Mouse (Mus musculus) forebrain, embryonic 11.5 days (tissue): ENCODE data around the gene Cluh. TPM values are rescaled to one million over a fixed set of nuclear protein-coding genes. Genes with fewer than 3 reads are reported as not detected.

Experiments
- ATAC-seq: fragments of 200-750 bp; cut with Nextera tagmentation; replicated peaks from 2 replicates; pipeline ENCODE4 v1.8.0; 2017; ENCODE audit warnings: moderate TSS enrichment; ENCODE audit not compliant: low FRiP score
- DNase-seq: peaks from one replicate; pipeline ENCODE4 v3.0.0-alpha.2; 2017; ENCODE audit warnings: low spot score
- H3K27ac ChIP-seq: fragments of 300-500 bp; sonication (generic); 2 replicates; pipeline ENCODE4 v1.5.1; 2014; ENCODE audit warnings: low read depth, low read length
- H3K27me3 ChIP-seq: fragments of 300-500 bp; sonication (generic); 2 replicates; pipeline ENCODE4 v1.6.1; 2014; ENCODE audit warnings: mild to moderate bottlenecking, low read length, mixed read lengths; ENCODE audit not compliant: control insufficient read depth, insufficient read depth
- H3K36me3 ChIP-seq: fragments of 300-500 bp; sonication (generic); 2 replicates; pipeline ENCODE4 v1.6.1; 2014; ENCODE audit warnings: mild to moderate bottlenecking, low read length, moderate library complexity, mixed read lengths; ENCODE audit not compliant: control insufficient read depth, insufficient read depth
- H3K4me1 ChIP-seq: fragments of 300-500 bp; sonication (generic); replicated peaks from 2 replicates; pipeline ENCODE4 v1.6.1; 2014; ENCODE audit warnings: low read length, mixed read lengths; ENCODE audit not compliant: control insufficient read depth, insufficient read depth
- H3K4me2 ChIP-seq: fragments of 300-500 bp; sonication (generic); 2 replicates; pipeline ENCODE4 v1.6.1; 2014; ENCODE audit warnings: low read depth, mild to moderate bottlenecking, low read length, moderate library complexity, mixed read lengths; ENCODE audit not compliant: severe bottlenecking
- H3K4me3 ChIP-seq: fragments of 300-500 bp; sonication (generic); 2 replicates; pipeline ENCODE4 v1.5.1; 2014; ENCODE audit warnings: low read depth, low read length
- H3K9ac ChIP-seq: fragments of 300-500 bp; sonication (generic); 2 replicates; pipeline ENCODE4 v1.6.1; 2014; ENCODE audit warnings: low read length
- H3K9me3 ChIP-seq: fragments of 300-500 bp; sonication (generic); 2 replicates; pipeline ENCODE4 v1.6.1; 2016; ENCODE audit warnings: low read length, mixed read lengths; ENCODE audit not compliant: control insufficient read depth
- WGBS: fragments of 180-500 bp; shearing (Covaris S2); extraction: QIAGEN DNeasy Blood & Tissue Kit; methylation state at CpG from one replicate; pipeline ENCODE4 v1.1.7; 2014; 5-methylcytosine and 5-hydroxymethylcytosine counted together
- polyA plus RNA-seq: library from polyadenylated mRNA; unstranded; fragments of >200 nt; fragmentation: Nextera tagmentation; extraction: Ambion mirVana; gene quantifications from 2 replicates; pipeline ENCODE4 v1.2.1, GENCODE M21; 2014

The Cluh gene
- polyA plus RNA-seq, 1 experiment from 2014 or later = 21.9 TPM

DNA sequence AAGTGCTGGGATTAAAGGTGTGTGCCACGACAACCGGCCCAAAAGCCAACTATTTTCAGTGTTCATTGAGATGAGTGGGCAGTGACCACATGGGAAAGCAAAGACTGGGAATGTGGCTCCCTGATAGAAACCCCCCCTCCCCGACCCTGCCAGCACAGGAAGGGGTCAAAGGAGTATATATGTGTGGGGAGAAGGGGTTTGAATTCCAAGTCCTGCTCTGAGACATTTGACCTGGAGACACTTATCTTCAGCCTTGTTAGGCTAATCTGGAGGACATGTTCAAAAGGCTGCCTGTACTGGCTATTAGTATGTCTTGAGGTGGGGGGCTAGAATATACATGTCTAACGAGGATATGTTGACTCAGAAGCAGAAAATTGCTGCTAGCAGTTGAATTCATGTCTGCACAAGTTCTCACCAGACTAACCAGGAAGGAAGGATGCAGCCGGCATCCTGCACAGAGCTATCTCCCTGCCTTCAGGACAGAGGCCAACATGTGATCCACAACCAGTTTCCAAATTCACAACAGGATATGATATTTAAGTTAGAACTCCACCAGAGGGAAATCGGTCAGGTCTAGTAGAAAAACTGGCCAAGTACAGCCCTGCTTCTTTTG, 23.7 kb downstream of the Cluh start:
- Histone ChIP-seq H3K9me3 (no peaks in the 10 kb centered on the region), H3K27me3 (no peaks in the 10 kb centered on the region), H3K4me2 (no peak overlapping the region), H3K9ac (no peak overlapping the region), H3K36me3 (no peaks in the 10 kb centered on the region; the same call in 1 of the 2 replicates), H3K27ac (no peak overlapping the region), H3K4me3 (no peak overlapping the region), H3K4me1 (no peaks in the 10 kb centered on the region)
- DNase-seq (no peak), ATAC-seq (no peak)
- 89% methylated on average over 6 of the region's 6 CpGs for WGBS

DNA sequence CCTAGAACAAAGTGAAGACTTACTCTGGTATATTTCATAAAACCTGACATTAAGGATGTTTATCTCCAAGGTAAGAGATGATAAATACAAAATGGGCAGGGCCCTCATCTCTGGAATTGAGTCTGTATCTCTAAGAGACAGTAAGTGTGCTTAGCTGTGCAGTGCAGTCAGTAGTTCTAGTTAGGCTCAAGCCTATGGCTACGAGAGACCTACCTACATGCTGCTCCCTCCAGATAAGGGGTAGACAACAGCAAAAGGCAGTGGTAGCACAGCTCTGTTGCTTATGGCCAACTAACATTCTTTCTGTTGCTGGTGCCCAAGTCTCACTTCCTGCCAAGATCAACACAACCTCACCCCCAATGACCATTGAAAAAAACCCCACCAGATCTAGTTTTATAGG, 24.3 kb downstream of the Cluh start:
- DNase-seq = no peak
- no peak overlapping the region for H3K4me3 ChIP-seq
- H3K9ac ChIP-seq = no peak overlapping the region
- H3K27me3 ChIP-seq = no peaks in the 10 kb centered on the region
- H3K36me3 ChIP-seq = peaks cover 3% of the 10 kb centered on the region; the same call in 1 of the 2 replicates
- H3K9me3 ChIP-seq = no peaks in the 10 kb centered on the region
- no peaks in the 10 kb centered on the region for H3K4me1 ChIP-seq
- 83% methylated on average over 1 of the region's 1 CpGs for WGBS
- H3K4me2 ChIP-seq = no peak overlapping the region
- no peak for ATAC-seq
- H3K27ac ChIP-seq = no peak overlapping the region

GRCm38 (mm10) chr11:74674713-74675112, 25.4 kb downstream of the Cluh start:
- DNase-seq (no peak), ATAC-seq (no peak)
- Histone ChIP-seq H3K4me2 (no peak overlapping the region), H3K4me1 (no peaks in the 10 kb centered on the region), H3K9me3 (no peaks in the 10 kb centered on the region), H3K27ac (no peak overlapping the region), H3K9ac (no peak overlapping the region), H3K4me3 (no peak overlapping the region), H3K27me3 (no peaks in the 10 kb centered on the region), H3K36me3 (peaks cover 3% of the 10 kb centered on the region; the same call in 1 of the 2 replicates)
- 95% methylated on average over 8 of the region's 8 CpGs for WGBS

DNA sequence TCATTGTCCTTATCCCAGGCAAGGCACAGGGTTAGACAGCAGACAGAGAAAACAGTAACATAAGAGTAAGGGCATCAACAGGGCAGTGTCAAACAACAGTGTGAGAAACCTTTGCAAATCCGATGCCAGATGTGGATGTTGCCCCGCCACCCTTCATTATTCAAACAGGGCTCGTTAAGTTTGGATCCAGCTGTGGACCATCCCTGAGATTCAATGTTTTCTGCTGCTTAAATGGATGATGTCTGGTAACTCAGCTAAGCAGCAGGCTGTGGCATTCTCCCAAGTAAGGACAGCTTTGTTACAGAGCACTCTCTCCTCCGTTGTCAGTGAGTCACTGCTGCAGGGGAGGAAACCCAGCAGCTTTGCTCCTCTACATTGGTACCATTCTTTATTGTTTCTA, 25.9 kb downstream of the Cluh start:
- 80% methylated on average over 4 of the region's 4 CpGs for WGBS
- no peaks in the 10 kb centered on the region for H3K9me3 ChIP-seq
- no peak overlapping the region for H3K4me2 ChIP-seq
- H3K4me1 ChIP-seq = no peaks in the 10 kb centered on the region
- H3K27ac ChIP-seq = no peak overlapping the region
- peaks cover 3% of the 10 kb centered on the region; the same call in 1 of the 2 replicates for H3K36me3 ChIP-seq
- no peak for ATAC-seq
- H3K27me3 ChIP-seq = no peaks in the 10 kb centered on the region
- H3K9ac ChIP-seq = no peak overlapping the region
- H3K4me3 ChIP-seq = no peak overlapping the region
- no peak for DNase-seq

GRCm38 (mm10) chr11:74692151-74692550, 42.9 kb downstream of the Cluh start:
- no peak for DNase-seq
- no peak for ATAC-seq
- Histone ChIP-seq H3K27ac (no peak overlapping the region), H3K4me2 (no peak overlapping the region), H3K27me3 (no peaks in the 10 kb centered on the region), H3K9me3 (no peaks in the 10 kb centered on the region), H3K4me1 (no peaks in the 10 kb centered on the region), H3K4me3 (no peak overlapping the region), H3K36me3 (peaks cover 5% of the 10 kb centered on the region; the same call in 1 of the 2 replicates), H3K9ac (no peak overlapping the region)
- WGBS = 79% methylated on average over 1 of the region's 1 CpGs

DNA sequence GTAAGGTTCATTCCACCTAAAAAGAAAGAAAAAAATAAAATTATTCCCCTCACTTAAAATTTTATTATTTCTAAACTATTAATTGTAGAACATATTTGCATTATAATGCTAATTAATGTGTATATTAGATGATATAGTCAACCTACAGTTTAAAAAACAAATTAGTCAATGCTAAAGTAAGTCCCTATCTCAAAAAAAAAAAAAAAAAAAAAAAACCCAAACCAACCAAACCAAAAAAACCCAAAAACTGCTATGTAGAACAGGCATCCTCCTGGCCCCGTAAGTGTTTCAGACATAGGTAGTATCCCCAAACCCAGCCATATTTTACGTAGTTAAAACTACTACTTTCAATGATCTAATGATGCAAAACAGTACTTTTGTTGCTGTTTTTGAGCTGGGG, 50.2 kb downstream of the Cluh start:
- H3K4me2 ChIP-seq = no peak overlapping the region
- no peak overlapping the region for H3K4me3 ChIP-seq
- H3K4me1 ChIP-seq = no peaks in the 10 kb centered on the region
- 97% methylated on average over 2 of the region's 2 CpGs for WGBS
- H3K9ac ChIP-seq = no peak overlapping the region
- ATAC-seq (no peak), DNase-seq (no peak)
- H3K27ac ChIP-seq = no peak overlapping the region
- no peaks in the 10 kb centered on the region for H3K9me3 ChIP-seq
- H3K27me3 ChIP-seq = no peaks in the 10 kb centered on the region
- peaks cover 2% of the 10 kb centered on the region; the same call in 1 of the 2 replicates for H3K36me3 ChIP-seq

GRCm38 (mm10) chr11:74704068-74704467, 54.8 kb downstream of the Cluh start:
- no peak for DNase-seq
- H3K27me3 ChIP-seq = no peaks in the 10 kb centered on the region
- no peaks in the 10 kb centered on the region for H3K9me3 ChIP-seq
- no peak overlapping the region for H3K9ac ChIP-seq
- no peaks in the 10 kb centered on the region for H3K4me1 ChIP-seq
- no peak overlapping the region for H3K27ac ChIP-seq
- no peak overlapping the region for H3K4me3 ChIP-seq
- ATAC-seq = no peak
- H3K4me2 ChIP-seq = no peak overlapping the region
- WGBS = 90% methylated on average over 2 of the region's 2 CpGs
- H3K36me3 ChIP-seq = no peaks in the 10 kb centered on the region

DNA sequence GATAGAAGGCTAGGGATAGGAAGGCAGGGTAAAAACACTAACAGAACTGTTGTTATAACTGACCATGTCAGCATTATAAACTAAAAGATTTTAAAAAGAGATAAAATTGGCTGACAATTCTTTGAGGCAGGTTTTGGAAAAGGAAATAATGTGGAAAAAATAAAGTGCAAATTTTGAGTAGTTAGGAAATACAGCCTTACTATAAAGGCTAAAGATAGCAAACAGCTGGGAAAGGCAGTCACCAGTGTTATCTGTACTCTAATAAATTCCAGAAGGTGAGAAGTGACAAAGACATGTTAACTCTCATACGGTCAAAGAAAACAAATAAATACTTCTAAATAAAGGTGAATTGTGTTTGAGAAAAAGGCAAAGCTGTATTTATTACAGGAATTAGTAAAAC, 59.5 kb downstream of the Cluh start:
- no peaks in the 10 kb centered on the region for H3K27me3 ChIP-seq
- WGBS = 81% methylated on average over 1 of the region's 1 CpGs
- H3K4me2 ChIP-seq = no peak overlapping the region
- ATAC-seq = no peak
- no peaks in the 10 kb centered on the region for H3K9me3 ChIP-seq
- no peaks in the 10 kb centered on the region for H3K4me1 ChIP-seq
- H3K9ac ChIP-seq = no peak overlapping the region
- no peak overlapping the region for H3K27ac ChIP-seq
- H3K36me3 ChIP-seq = no peaks in the 10 kb centered on the region
- H3K4me3 ChIP-seq = no peak overlapping the region
- DNase-seq = no peak

- no peak for ATAC-seq
- H3K4me3 ChIP-seq = no peak overlapping the region
Observed at GRCm38 (mm10) chr11:74710671-74711070, 61.4 kb downstream of the Cluh start.

More at GRCm38 (mm10) chr11:74710671-74711070, 61.4 kb downstream of the Cluh start:
- no peak overlapping the region for H3K27ac ChIP-seq
- 97% methylated on average over 1 of the region's 1 CpGs for WGBS
- H3K36me3 ChIP-seq = no peaks in the 10 kb centered on the region
- H3K27me3 ChIP-seq = no peaks in the 10 kb centered on the region
- DNase-seq = no peak
- H3K9me3 ChIP-seq = no peaks in the 10 kb centered on the region
- no peak overlapping the region for H3K9ac ChIP-seq
- no peak overlapping the region for H3K4me2 ChIP-seq
- no peaks in the 10 kb centered on the region for H3K4me1 ChIP-seq
